Mouse (Mus musculus) heart, adult 8-10 months (tissue): ENCODE measurements at regions not wholly inside any gene's neighbourhood (a gene's known extent, or its start where the extent isn't known, plus 50 kb on each side); places are given as distances from the start of the nearest gene placed in this dataset.

Experiments used
- DNase-seq: peaks from one replicate; pipeline ENCODE4 v3.0.0; 2022; ENCODE audit warnings: low spot score

DNA sequence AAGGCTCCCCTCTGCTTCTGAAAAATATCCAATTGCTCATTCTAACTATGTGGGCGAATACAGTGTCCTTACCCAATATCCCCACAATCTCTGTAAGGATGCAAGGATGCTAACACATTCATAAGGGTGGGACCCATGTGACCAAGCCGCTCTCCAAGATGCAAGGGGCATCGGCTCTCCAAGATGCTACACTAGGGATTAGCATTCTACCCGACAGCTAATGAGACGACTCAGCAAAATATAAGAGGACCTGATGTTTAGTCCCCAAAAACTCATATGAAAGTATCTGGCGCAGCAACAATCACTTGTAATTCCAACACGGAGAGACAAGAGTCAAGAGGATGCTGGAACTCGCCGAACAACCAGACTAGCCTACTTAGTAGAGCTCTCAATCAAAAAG, 299.6 kb upstream of the Jmjd1c start:
- DNase-seq: no peak

GRCm38 (mm10) chr10:66802691-66803090, 293.2 kb upstream of the Jmjd1c start:
- DNase-seq: no peak

- peak; percentile 48 for DNase-seq
These were observed 288.5 kb upstream of the Jmjd1c start for GRCm38 (mm10) chr10:66807261-66807968.

GRCm38 (mm10) chr10:66812515-66813260, 283.2 kb upstream of the Jmjd1c start:
- DNase-seq: no peak

- no peak for DNase-seq
These were observed 281.9 kb upstream of the Jmjd1c start for GRCm38 (mm10) chr10:66813850-66814564.

DNA sequence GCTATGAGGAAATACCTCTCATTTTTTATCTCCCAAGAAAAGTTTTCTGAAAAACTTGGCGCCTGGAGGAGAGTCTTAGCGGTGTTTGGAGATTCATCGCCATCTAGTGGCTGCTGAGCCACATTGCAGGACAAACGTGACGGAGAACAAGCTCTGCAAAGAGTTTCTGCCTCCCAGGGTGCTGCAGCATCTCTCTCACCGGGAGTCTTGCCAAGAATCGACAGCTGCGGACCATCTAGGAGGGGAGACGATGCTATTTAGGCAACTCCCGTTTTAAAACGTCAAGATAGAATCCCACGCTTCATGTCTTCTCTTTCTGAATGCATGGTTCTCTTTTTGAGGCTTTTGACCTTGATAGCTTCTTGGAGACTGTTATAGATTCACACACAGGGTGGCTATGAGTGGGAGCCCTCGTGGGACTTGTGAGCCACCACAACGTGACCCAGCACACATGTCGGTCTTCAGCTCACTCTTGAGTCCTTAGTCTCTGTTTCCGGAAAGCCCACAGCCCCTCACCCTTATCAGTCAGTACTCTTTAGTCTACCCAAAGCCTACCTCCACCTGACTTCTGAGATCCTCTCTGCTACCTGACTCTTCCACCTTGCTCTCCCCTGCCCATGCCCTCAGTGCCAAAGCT, 281.2 kb upstream of the Jmjd1c start:
- peak; percentile 86 for DNase-seq

- DNase-seq: no peak
These were observed 280.0 kb upstream of the Jmjd1c start for GRCm38 (mm10) chr10:66815951-66816350.

DNA sequence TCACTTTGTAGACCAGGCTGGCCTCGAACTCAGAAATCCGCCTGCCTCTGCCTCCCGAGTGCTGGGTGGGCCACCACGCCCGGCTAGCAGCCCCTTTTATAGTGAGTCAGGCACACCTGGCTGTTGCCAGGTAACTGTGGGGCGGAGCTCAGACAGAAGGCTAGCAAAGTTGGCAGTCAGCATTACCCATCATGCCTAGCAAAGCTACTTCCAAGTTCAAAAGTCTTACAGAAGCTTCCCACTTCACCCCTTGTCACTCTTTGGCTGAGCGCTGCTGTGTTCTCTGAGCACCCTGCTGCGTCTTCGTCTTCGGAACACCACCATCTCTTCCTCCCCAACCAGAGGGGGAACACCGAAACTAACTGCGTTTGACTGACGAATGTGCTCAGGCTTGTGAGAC, 279.1 kb upstream of the Jmjd1c start:
- no peak for DNase-seq

DNA sequence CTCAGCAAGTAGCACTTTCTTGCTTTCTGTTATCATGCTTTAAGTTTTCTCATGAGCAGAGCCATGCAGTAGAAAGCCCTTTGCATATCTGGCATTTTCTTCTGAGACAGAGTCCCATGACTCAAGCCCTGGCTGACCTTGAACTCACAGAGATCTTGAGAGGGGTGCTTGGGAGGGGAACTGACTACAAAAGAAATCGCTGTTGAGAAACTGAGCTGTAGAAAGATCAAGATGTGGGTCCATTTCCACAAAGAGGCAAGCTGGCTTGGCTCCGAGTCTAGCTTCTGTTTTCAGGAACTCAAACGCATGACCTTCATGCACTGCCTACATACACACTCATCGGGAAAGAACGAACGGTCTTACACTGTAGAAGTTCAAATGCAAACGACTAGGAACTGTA, 278.0 kb upstream of the Jmjd1c start:
- DNase-seq: no peak

DNA sequence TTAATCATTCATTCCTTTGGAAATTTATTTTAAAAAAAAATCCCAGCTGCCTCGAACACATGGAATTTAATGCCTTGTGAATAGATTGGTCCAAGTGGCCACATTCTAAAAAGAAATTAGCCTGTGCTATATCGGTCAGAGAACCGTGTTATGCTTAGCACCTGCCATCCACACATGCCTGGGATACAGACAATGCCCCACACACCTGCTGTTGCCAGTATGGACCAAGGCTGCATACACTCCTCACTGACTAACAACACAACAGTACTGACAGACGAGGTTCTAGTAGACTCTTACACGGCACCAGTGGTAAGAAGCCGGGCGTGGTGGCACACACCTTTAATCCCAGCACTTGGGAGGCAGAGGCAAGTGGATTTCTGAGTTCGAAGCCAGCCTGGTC, 276.4 kb upstream of the Jmjd1c start:
- no peak for DNase-seq

DNA sequence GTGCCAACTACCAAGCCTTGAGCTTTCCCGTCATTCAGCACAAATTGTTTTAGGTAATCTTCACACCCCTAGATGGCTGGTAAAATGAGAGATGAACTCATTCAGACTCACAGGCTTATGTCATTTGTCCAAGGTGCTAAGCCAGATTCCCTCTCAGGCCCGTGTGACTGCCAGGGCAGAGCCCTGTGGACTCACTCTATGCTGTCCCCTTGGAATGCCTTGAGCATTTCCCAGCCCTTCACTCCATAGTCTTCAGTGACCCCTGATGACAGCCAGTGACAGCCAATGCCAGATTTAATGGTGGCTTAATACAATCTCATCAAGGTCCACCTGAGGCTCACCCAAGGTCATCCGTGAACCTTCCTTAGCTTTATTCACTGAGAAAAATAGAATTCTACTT, 270.2 kb upstream of the Jmjd1c start:
- no peak for DNase-seq

- no peak for DNase-seq
These were observed 269.6 kb upstream of the Jmjd1c start for GRCm38 (mm10) chr10:66826327-66826726.

DNA sequence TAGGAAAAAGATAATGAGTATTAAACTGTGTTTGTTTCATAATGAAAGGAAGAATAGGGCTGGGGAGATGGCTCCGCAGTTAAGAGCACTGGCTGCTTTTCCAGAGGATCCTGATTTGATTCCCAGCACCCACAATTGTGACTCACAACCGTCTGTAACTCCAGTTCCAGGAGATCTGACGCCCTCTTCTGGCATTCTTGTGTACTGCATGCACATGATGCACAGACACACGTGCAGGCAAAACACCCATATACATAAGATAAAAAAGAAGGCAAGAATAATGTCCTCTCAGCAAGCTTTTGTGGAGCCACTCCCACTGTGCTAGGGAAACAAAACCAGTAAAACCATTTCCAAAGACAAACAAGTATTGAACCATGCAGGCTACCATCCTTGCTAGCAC, 261.0 kb upstream of the Jmjd1c start:
- DNase-seq: no peak

GRCm38 (mm10) chr10:66839058-66839457, 256.9 kb upstream of the Jmjd1c start:
- no peak for DNase-seq

DNA sequence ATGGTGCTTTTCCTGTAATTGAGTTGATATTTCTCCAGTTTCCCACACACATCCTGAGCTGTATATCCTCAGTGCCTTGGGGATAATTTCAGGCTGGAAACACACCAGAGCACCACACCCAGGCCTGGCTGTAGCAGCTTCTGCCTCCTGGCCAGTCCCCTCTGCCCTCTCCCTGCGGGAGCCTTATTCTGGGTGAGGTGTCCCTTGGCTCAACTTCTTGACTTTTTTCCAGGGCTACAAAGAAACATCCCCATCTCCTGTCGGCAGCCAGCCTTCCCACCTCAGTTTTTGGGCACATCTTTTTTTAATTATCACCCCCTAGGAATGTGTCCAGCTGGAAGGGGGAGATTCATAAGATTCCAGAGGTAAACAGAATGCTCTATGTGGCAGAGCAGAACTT, 252.7 kb upstream of the Jmjd1c start:
- peak; percentile 28 for DNase-seq

DNA sequence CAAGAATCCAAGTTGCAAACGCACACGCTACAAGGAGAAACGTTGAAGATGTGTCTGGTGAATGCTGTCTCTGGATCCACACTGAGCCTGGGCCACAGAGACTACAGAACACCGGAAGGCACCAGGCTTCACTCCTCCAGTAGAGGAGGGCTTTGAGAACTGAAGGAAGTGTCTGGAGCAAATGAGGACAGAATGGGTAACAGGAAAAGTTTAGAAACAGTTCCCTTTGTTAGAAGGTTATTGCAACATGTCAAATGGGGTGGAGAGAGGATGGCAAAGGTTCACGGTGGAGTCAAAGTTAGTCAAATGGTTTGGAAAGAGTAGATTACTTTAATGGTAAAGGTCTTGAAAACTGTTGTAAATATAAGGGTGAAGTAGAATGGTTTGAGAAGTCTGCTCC, 247.1 kb upstream of the Jmjd1c start:
- DNase-seq: no peak

DNA sequence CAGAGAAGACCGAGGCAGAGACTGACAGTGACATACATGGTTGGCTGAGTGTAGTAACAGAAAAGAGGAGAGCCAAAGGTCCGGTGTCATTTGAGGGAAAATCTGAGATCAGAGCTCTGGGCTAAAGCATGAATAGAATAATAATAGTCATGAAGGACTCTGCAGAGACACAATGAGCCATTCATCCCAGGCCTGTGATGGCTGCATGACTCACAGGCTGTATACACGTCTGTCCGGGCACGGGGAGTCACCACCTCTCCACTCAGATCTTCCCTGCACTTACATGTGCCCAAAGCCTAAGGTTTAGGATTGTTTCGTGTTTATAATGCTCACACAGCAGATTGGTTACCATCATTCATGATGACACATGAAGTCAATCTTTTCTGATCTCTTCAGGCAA, 246.2 kb upstream of the Jmjd1c start:
- no peak for DNase-seq

DNA sequence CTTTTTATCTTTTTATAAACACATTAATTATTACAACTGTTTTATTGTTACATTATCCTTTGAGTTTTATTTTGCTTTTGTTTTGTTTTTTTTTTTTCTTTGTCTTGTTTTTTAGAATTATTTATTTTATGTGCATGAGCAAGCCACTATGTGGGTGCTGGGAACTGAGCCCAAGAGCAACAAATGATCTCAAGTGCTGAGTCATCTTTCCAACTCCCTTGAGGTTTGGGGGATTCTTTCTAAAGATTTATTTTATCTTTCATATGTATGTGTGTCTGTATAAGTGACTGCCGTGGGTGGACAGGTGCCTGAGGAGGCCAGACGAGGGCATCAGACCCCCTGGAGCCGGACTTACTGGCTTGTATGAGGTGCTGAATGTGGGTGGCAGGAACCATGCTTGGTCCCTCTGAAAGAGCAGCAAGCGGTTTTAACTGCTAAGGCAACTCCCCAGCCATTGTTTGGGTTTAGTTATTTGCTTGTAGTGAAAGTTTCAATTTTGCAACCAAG, 244.9 kb upstream of the Jmjd1c start:
- DNase-seq: no peak

GRCm38 (mm10) chr10:66851841-66852240, 244.1 kb upstream of the Jmjd1c start:
- DNase-seq: no peak

- DNase-seq: no peak
These were observed 243.2 kb upstream of the Jmjd1c start for GRCm38 (mm10) chr10:66852708-66853107.

DNA sequence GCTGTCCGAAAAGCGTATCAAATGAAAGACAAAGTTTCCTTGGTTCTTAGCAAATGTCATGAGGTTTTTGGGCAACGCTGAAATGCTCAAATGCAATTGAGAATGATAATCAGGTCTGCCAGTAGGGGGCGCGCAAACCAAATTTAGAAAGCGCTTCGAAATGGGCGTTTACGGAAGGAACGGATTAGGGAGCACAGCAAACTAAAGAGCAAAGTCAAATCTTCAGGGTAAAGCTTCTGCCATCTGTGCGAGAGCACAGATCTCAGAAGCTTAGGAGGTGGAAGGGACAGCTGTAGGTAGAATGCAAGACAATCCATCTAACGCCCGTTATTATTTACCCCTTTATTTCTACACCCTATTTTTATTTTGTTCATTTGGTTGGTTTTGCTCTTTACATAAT, 242.7 kb upstream of the Jmjd1c start:
- peak; percentile 85 for DNase-seq

DNA sequence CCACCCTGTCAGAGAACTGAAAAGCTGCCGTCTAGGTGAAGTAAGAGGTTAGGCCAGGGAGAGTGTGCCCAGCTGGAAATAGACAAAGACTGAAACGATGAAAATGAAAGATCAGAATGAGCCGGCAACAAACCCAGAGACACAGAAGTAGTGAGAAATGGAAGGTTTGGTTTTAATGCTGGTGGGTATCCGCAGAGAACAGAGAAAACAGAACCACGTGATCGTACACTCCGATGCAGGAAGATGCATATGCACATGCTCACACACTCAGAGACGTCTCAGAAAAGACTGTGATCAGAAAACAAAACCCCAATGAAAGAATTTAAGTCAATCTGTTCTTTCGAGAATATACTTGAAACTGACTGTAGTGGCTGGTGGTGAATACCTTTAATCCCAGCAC, 241.0 kb upstream of the Jmjd1c start:
- DNase-seq: no peak
